Mouse (Mus musculus) right cerebral cortex, adult 2 months (tissue): ENCODE measurements around the gene Coa5.

Source experiments
- DNase-seq, 2 experiments: peaks; one replicate each; pipeline ENCODE4 v3.0.0; 2021 to 2022; ENCODE audit warnings: low spot score in 2 of 2

Coa5 gene

GRCm38 (mm10) chr1:37429366-37430296 lies at the start of gene Coa5, which contains the start of gene Unc50:
TSS of gene Coa5 (minus strand) at chr1:37430103.
TSS of gene Unc50 (plus strand) at chr1:37430139.
- peak; percentile 96 for DNase-seq

GRCm38 (mm10) chr1:37479074-37479473 lies 49.2 kb upstream of the Coa5 start:
- peak; percentile 32 for DNase-seq

GRCm38 (mm10) chr1:37478416-37478815 lies 48.5 kb upstream of the Coa5 start:
- DNase-seq = no peak

GRCm38 (mm10) chr1:37477928-37478327 lies 48.0 kb upstream of the Coa5 start:
- no peak for DNase-seq

GRCm38 (mm10) chr1:37477250-37477649 lies 47.3 kb upstream of the Coa5 start:
- no peak for DNase-seq

GRCm38 (mm10) chr1:37475312-37475711 lies 45.4 kb upstream of the Coa5 start:
- DNase-seq = no peak

GRCm38 (mm10) chr1:37474634-37475190 lies 44.8 kb upstream of the Coa5 start:
- DNase-seq = no peak

- DNase-seq = no peak
Measured at GRCm38 (mm10) chr1:37474046-37474445, 44.1 kb upstream of the Coa5 start.

- DNase-seq = no peak
Measured at GRCm38 (mm10) chr1:37473251-37473650, 43.3 kb upstream of the Coa5 start.

GRCm38 (mm10) chr1:37471179-37472148 lies 41.6 kb upstream of the Coa5 start:
- DNase-seq = no peak

GRCm38 (mm10) chr1:37469007-37469406 lies 39.1 kb upstream of the Coa5 start:
- no peak for DNase-seq

- no peak for DNase-seq
Measured at GRCm38 (mm10) chr1:37467806-37468205, 37.9 kb upstream of the Coa5 start.

GRCm38 (mm10) chr1:37466322-37466995 lies 36.6 kb upstream of the Coa5 start:
- DNase-seq = no peak

GRCm38 (mm10) chr1:37464878-37465452 lies 35.1 kb upstream of the Coa5 start:
- no peak for DNase-seq

GRCm38 (mm10) chr1:37457546-37457945 lies 27.6 kb upstream of the Coa5 start:
- no peak for DNase-seq

- peak in 1 of 2 experiments; percentile 36 for DNase-seq
Measured at GRCm38 (mm10) chr1:37451270-37451669, 21.4 kb upstream of the Coa5 start.

GRCm38 (mm10) chr1:37448361-37449095 lies 18.6 kb upstream of the Coa5 start:
- DNase-seq = peak; percentile 48 to 55

- DNase-seq = no peak
Measured at GRCm38 (mm10) chr1:37442848-37443835, 13.2 kb upstream of the Coa5 start.

- DNase-seq = no peak
Measured at GRCm38 (mm10) chr1:37436419-37436818, 6.5 kb upstream of the Coa5 start.
